Mouse (Mus musculus) brain, embryonic 14.5 days (tissue): Measurements from ENCODE around the gene Grik3.

ENCODE experiments used
- CTCF ChIP-seq: fragments of 200-500 bp; IDR thresholded peaks from 2 replicates; pipeline ENCODE4 v1.5.1; 2012; ENCODE audit warnings: inconsistent platforms, mild to moderate bottlenecking, moderate library complexity, borderline replicate concordance; ENCODE audit not compliant: insufficient read depth, insufficient read length; ENCODE audit errors: extremely low read depth
- POLR2A ChIP-seq: fragments of 200-500 bp; IDR thresholded peaks from 2 replicates; pipeline ENCODE4 v1.6.1; 2012; ENCODE audit warnings: mild to moderate bottlenecking, inconsistent platforms, borderline replicate concordance; ENCODE audit not compliant: poor library complexity, insufficient read depth, insufficient read length, severe bottlenecking; ENCODE audit errors: extremely low read depth

DNA sequence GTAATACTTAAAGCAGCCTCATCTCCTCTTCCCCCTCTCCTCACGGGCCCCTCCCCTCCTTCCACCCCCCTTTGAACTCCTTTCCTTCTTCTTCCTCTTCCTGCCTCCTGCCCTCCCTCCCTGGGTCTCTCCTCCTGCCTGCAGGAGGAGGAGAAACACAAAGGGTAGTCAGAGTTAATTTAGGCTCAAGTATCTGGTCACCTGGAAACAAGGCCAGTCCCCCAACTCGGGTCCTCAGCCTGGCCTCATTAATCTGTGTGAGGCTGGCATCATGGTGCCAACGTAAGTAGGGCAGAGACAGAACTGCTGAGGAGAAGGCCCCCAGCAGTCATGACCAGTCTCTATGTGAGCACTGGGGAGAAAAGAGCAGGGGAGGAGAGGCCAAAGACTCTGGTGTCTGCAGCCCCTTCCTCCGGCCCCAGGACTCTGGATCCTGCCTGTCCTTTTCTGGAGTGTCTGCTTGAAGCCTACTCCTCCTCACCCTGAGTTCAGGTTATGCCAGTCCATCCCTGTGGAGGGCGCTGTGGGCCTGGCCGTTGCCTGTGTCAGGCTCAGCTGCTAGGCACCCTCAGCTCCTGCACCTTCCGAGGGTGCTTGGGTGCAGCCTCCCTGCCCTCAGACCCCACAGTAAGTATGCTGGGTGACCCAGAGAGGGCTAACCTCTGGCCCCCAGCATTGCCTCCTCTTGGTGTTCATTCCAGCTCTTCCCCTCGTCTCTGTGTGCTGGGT, 75.4 kb downstream of the Grik3 start:
- no peak for TF ChIP-seq POLR2A
- TF ChIP-seq CTCF: no peak
